Mouse (Mus musculus) ES-E14 (cell line): ENCODE results near the gene Hist2h4.

Source experiments
- MAFK ChIP-seq: IDR thresholded peaks from 2 replicates; pipeline ENCODE4 v1.6.1; 2014; ENCODE audit warnings: mild to moderate bottlenecking, low read depth, low read length, inconsistent platforms; ENCODE audit not compliant: insufficient read depth
- ZC3H11A ChIP-seq: IDR thresholded peaks from 2 replicates; pipeline ENCODE4 v1.6.1; 2012; ENCODE audit warnings: low read depth, mild to moderate bottlenecking, inconsistent platforms, low read length, borderline replicate concordance

DNA sequence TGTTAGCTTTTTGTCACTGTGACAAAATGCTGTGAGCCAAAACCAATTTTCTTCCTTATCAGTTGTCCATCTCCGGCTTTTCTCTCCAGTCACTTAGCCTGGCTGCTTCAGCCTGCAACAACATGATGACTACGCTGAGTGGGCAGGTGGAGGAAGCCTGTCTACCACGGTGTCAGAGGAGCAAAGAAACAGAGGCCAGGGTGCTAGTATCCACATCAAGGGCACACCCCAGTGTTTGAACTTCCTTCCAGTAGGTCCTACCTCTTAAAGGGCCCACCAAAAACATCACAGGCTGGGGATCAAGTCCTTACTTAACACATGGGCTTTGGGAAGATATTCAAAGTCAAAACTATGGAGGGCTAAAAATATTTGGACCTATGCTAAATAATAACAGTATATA, 46.3 kb upstream of the Hist2h4 start:
- TF ChIP-seq MAFK = no peak
- TF ChIP-seq ZC3H11A = no peak
